Comparison of ENCODE assay signal across 24 mouse cellular contexts in the genomic region with DNA sequence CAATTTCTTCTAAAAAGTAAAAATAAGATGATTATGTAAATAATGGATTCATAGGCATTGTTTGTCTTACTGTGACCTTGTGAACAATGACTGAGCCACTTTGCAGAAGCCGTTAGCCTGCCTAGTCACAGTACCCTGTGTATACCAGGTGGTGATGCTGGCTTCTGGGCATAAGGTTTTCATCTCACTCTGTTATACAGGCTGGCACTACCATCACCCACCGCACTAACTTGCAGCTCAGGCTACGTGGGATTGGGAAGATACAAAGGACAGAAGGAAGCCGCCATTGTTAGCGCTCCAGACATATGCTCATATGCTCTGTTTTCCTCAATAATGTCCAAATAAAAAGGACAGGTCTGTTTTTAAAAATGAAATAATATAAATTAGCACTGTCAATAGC.
"Had no signal": no experiment of that assay in that cellular context is flagged by ENCODE, and none has a peak within 500 bp of the region (broad histone marks: within the 10 kb centered on the region; RNA-seq: fewer than 3 reads in every experiment).

No protein-coding gene starts in this region.

- H3K27me3 ChIP-seq: limb, embryonic 13.5 days; liver, embryonic 12.5 days; liver, embryonic 15.5 days; lung, embryonic 15.5 days; midbrain, embryonic 13.5 days; stomach, embryonic 15.5 days had no signal

- H3K9ac ChIP-seq: kidney, embryonic 15.5 days; limb, embryonic 13.5 days; liver, embryonic 12.5 days; liver, embryonic 15.5 days; lung, embryonic 15.5 days; midbrain, embryonic 13.5 days; neural tube, embryonic 13.5 days; stomach, embryonic 15.5 days had no signal

- DNase-seq: kidney, adult 2 months; kidney, postnatal 10 days; kidney, postnatal 36 days; liver; lung, adult 18-20 months; lung, postnatal 10 days; lung, postnatal 36 days; retina, postnatal 1 day; right cerebral cortex, postnatal 25 days; spleen, adult 18-20 months; thymus, postnatal 25 days had no signal

- H3K9me3 ChIP-seq: kidney, embryonic 15.5 days; limb, embryonic 10.5 days; limb, embryonic 13.5 days; liver, embryonic 12.5 days; liver, embryonic 15.5 days; lung, embryonic 15.5 days; midbrain, embryonic 10.5 days; midbrain, embryonic 13.5 days; neural tube, embryonic 13.5 days; stomach, embryonic 15.5 days had no signal

- ATAC-seq: liver, embryonic 12.5 days; midbrain, embryonic 13.5 days; midbrain, embryonic 16.5 days had no signal

- H3K27ac ChIP-seq: kidney, embryonic 15.5 days; limb, embryonic 10.5 days; limb, embryonic 13.5 days; lung, embryonic 15.5 days; midbrain, embryonic 10.5 days; midbrain, embryonic 13.5 days; neural tube, embryonic 13.5 days; stomach, embryonic 15.5 days had no signal

- H3K36me3 ChIP-seq: kidney, embryonic 15.5 days; liver, embryonic 12.5 days; liver, embryonic 15.5 days; lung, embryonic 15.5 days; midbrain, embryonic 10.5 days; midbrain, embryonic 13.5 days; stomach, embryonic 15.5 days had no signal

- H3K4me3 ChIP-seq: kidney, embryonic 15.5 days; limb, embryonic 10.5 days; limb, embryonic 13.5 days; liver, embryonic 12.5 days; liver, embryonic 15.5 days; lung, embryonic 15.5 days; megakaryocyte, embryonic 14.5 days; midbrain, embryonic 10.5 days; midbrain, embryonic 13.5 days; myocyte; neural tube, embryonic 13.5 days; stomach, embryonic 15.5 days had no signal

- H3K4me1 ChIP-seq: lung, embryonic 15.5 days; midbrain, embryonic 10.5 days; midbrain, embryonic 13.5 days; stomach, embryonic 15.5 days had no signal

- H3K4me2 ChIP-seq: kidney, embryonic 15.5 days; limb, embryonic 13.5 days; liver, embryonic 15.5 days; lung, embryonic 15.5 days; midbrain, embryonic 13.5 days; neural tube, embryonic 13.5 days; stomach, embryonic 15.5 days had no signal
